Mouse (Mus musculus) left cerebral cortex, adult 11 months (tissue): ENCODE measurements around the gene Elavl4.

Experiments
- DNase-seq: peaks from one replicate; pipeline ENCODE4 v3.0.0; 2022; ENCODE audit warnings: low spot score

The Elavl4 gene

GRCm38 (mm10) chr4:110266804-110267575, 84.7 kb downstream of the Elavl4 start:
- DNase-seq, result no peak

GRCm38 (mm10) chr4:110264345-110264943, 87.3 kb downstream of the Elavl4 start:
- no peak for DNase-seq

GRCm38 (mm10) chr4:110257360-110257759, 94.3 kb downstream of the Elavl4 start:
- DNase-seq, result no peak

- no peak for DNase-seq
Observed at GRCm38 (mm10) chr4:110255617-110256016, 96.1 kb downstream of the Elavl4 start.

GRCm38 (mm10) chr4:110250055-110250454, 101.7 kb downstream of the Elavl4 start:
- DNase-seq, result no peak

- DNase-seq, result no peak
Observed at GRCm38 (mm10) chr4:110242879-110243278, 108.8 kb downstream of the Elavl4 start.

GRCm38 (mm10) chr4:110234554-110234953, 117.2 kb downstream of the Elavl4 start:
- DNase-seq, result no peak

- no peak for DNase-seq
Observed at GRCm38 (mm10) chr4:110232327-110232726, 119.4 kb downstream of the Elavl4 start.

- no peak for DNase-seq
Observed at GRCm38 (mm10) chr4:110231799-110232198, 119.9 kb downstream of the Elavl4 start.

GRCm38 (mm10) chr4:110229652-110230051, 122.1 kb downstream of the Elavl4 start:
- DNase-seq, result no peak

GRCm38 (mm10) chr4:110229238-110229637, 122.5 kb downstream of the Elavl4 start:
- DNase-seq, result no peak

- peak; percentile 26 for DNase-seq
Observed at GRCm38 (mm10) chr4:110227621-110228031, 124.1 kb downstream of the Elavl4 start.

GRCm38 (mm10) chr4:110225492-110225891, 126.2 kb downstream of the Elavl4 start:
- no peak for DNase-seq

GRCm38 (mm10) chr4:110218819-110219218, 132.9 kb downstream of the Elavl4 start:
- peak; percentile 41 for DNase-seq

- no peak for DNase-seq
Observed at GRCm38 (mm10) chr4:110217553-110217952, 134.2 kb downstream of the Elavl4 start.

- no peak for DNase-seq
Observed at GRCm38 (mm10) chr4:110214543-110214942, 137.2 kb downstream of the Elavl4 start.

- DNase-seq, result no peak
Observed at GRCm38 (mm10) chr4:110213666-110214065, 138.0 kb downstream of the Elavl4 start.

- no peak for DNase-seq
Observed at GRCm38 (mm10) chr4:110210246-110210645, 141.5 kb downstream of the Elavl4 start.

GRCm38 (mm10) chr4:110209613-110210012, 142.1 kb downstream of the Elavl4 start:
- no peak for DNase-seq

GRCm38 (mm10) chr4:110201680-110202079, 150.0 kb downstream of the Elavl4 start:
- no peak for DNase-seq

GRCm38 (mm10) chr4:110199897-110200296, 151.8 kb downstream of the Elavl4 start:
- DNase-seq, result no peak

GRCm38 (mm10) chr4:110198600-110198999, 153.1 kb downstream of the Elavl4 start:
- DNase-seq, result no peak

- DNase-seq, result no peak
Observed at GRCm38 (mm10) chr4:110177263-110177662, 174.4 kb downstream of the Elavl4 start.

GRCm38 (mm10) chr4:110172028-110172427, 179.7 kb downstream of the Elavl4 start:
- DNase-seq, result no peak
